Mouse (Mus musculus): Measurements from ENCODE around the gene Mcrip2. TPM values are rescaled to one million over a fixed set of nuclear protein-coding genes. Genes with fewer than 3 reads are reported as not detected.

The Mcrip2 gene
- polyA plus RNA-seq, 1 experiment, result 10.3 TPM

DNA sequence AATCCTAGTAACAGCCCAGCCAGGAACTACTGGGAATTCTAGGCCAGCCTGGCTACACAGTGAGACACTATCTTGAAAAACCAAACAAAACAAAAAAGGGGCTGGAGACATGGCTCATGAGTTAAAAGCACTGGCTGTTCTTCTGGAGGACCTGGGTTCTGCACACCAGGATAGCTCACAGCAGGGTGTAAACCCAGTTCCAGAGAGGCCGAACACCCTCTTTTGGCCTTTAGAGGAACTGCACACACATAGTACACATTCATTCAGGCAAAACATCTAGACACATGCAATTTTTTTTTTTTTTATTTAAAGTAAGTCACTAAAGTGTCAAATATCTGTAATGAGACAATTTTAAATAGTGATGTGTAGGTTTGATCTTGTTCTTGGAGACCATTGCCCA is 31.6 kb upstream of the Mcrip2 start:
- Histone ChIP-seq H3K27ac (ENCODE audit: insufficient read depth, low read depth, low read length) (no peak overlapping the region), H3K4me1 (ENCODE audit: control insufficient read depth, insufficient read depth, low read length) (peaks cover 43% of the 10 kb centered on the region), H3K4me3 (ENCODE audit: insufficient read depth, low read length) (no peak overlapping the region)
- TF ChIP-seq CTCF (IDR thresholded peaks at IDR 0.05; ENCODE audit: low read depth, low read length), result no peak
- no peak for TF ChIP-seq POLR2A (IDR thresholded peaks at IDR 0.05; ENCODE audit: borderline replicate concordance, low read depth, low read length)

DNA sequence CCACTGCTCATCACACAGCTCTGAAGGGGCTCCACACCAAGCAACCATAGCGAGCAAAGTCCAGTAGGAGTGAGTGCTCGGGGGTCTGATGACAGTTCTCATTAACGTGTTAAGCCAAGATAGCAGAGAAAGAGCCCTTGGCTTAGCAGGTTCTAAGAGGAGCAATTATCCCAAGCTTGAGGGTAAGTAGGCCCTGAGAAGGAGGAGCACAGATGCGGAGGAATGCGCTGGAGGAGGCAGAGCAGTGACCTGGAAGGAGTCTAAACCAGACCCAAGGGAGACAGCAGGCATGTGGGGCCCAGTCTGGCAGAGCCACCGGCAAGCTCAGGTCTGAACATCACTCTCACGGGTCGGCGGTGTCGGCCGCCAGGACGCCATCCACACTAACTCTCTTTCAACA is 27.3 kb upstream of the Mcrip2 start:
- Histone ChIP-seq H3K4me1 (ENCODE audit: control insufficient read depth, insufficient read depth, low read length) (peaks cover 35% of the 10 kb centered on the region), H3K27ac (ENCODE audit: insufficient read depth, low read depth, low read length) (no peak overlapping the region), H3K4me3 (ENCODE audit: insufficient read depth, low read length) (no peak overlapping the region)
- no peak for TF ChIP-seq POLR2A (IDR thresholded peaks at IDR 0.05; ENCODE audit: borderline replicate concordance, low read depth, low read length)
- TF ChIP-seq CTCF (IDR thresholded peaks at IDR 0.05; ENCODE audit: low read depth, low read length), result no peak

DNA sequence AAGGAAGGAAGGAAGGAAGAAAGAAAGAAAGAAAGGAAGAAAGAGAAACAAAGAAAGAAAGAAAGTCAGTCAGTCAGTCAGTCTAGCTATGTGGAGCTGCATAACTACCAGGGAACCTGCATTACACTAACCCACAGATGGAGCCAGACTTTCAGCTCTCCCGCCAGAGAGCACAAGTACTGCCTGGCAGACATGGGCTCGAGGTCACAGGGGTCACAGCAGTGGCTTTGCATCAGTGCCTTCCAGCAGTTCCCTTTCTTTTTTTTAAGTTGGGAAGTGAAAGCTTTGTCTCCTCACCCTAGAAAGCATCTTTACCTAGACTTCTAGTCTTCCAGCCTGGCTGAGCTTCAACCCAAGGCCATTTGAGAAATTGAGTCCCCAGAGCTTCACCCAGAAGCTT is 26.9 kb upstream of the Mcrip2 start:
- H3K4me1 ChIP-seq (ENCODE audit: control insufficient read depth, insufficient read depth, low read length), result peaks cover 35% of the 10 kb centered on the region
- TF ChIP-seq CTCF (IDR thresholded peaks at IDR 0.05; ENCODE audit: low read depth, low read length), result no peak
- TF ChIP-seq POLR2A (IDR thresholded peaks at IDR 0.05; ENCODE audit: borderline replicate concordance, low read depth, low read length), result no peak

DNA sequence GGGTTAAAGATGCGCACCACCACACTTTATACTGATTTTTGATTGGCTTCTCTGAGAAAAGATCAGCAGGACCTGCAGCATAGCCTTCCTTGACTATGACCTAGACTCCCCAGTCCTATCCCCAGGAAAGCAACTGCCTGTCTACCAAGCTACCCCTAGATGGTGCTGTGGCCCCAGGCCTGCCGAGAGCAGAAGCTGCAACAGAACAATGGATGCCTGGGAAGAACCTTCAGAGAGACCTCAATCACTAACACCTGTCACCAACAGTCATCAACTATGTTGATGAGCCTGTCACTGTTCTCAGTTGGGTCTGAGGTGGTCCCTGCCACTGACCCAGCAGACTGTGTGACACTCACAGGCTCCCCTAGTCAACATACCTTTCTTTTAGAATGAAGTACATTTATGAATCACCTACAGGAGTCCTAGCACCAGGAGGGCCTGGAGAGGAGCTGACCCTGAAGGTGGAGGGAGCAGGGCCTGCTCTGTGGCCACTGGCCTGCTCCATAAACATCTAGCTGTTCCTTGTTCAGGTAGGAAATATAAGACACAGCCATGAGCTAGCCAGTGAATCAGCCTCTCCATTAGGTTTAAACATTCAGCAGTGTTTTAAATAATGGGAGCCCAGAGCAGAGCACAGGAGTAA is 25.5 kb upstream of the Mcrip2 start:
- peak; percentile 53 for TF ChIP-seq CTCF (IDR thresholded peaks at IDR 0.05; ENCODE audit: low read depth, low read length)
- TF ChIP-seq POLR2A (IDR thresholded peaks at IDR 0.05; ENCODE audit: borderline replicate concordance, low read depth, low read length), result no peak
- no peak overlapping the region for H3K4me3 ChIP-seq (ENCODE audit: insufficient read depth, low read length)
- peaks cover 27% of the 10 kb centered on the region for H3K4me1 ChIP-seq (ENCODE audit: control insufficient read depth, insufficient read depth, low read length)
- no peak overlapping the region for H3K27ac ChIP-seq (ENCODE audit: insufficient read depth, low read depth, low read length)

More for the DNA sequence above, 26.9 kb upstream of the Mcrip2 start:
- H3K4me3 ChIP-seq (ENCODE audit: insufficient read depth, low read length), result no peak overlapping the region
- no peak overlapping the region for H3K27ac ChIP-seq (ENCODE audit: insufficient read depth, low read depth, low read length)

DNA sequence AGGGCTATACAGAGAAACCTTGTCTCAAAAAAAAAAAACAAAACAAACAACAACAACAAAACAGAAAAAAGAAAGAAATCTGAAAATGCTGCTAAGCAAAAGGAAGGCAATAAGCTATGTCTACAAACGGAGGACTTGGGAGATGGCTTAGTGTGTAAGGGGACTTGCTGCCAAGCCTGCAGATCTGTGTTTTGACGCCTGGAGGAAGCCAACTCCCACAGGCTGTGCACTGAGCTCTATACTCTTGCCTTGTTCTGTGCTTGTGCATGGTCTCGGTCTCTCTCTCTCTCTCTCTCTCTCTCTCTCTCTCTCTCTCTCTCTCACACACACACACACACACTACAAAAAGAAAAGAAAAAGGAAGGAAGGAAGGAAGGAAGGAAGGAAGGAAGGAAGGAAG is 20.3 kb upstream of the Mcrip2 start:
- H3K4me3 ChIP-seq (ENCODE audit: insufficient read depth, low read length), result no peak overlapping the region
- H3K27ac ChIP-seq (ENCODE audit: insufficient read depth, low read depth, low read length), result no peak overlapping the region
- no peaks in the 10 kb centered on the region for H3K4me1 ChIP-seq (ENCODE audit: control insufficient read depth, insufficient read depth, low read length)
- TF ChIP-seq CTCF (IDR thresholded peaks at IDR 0.05; ENCODE audit: low read depth, low read length), result no peak
- no peak for TF ChIP-seq POLR2A (IDR thresholded peaks at IDR 0.05; ENCODE audit: borderline replicate concordance, low read depth, low read length)

DNA sequence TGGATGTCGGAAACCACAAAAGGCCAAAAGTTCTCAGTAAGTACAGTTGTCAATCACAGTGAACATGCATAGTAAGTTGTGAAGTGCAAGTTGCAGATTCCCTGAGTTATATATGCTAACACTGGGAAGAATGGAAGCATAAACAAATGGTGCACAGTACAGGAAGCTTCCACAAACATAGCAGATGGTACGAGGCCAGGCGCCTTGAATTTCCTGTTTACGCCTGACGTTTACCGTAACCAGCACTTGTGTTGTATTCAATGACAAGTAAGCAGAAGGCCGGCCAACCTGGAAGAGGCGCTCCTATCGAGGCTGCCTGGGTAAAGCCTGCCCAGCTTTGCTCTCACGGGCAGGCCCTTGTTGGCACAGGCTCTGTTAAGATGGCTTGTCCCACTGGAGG is 18.9 kb upstream of the Mcrip2 start:
- H3K27ac ChIP-seq (ENCODE audit: insufficient read depth, low read depth, low read length), result no peak overlapping the region

DNA sequence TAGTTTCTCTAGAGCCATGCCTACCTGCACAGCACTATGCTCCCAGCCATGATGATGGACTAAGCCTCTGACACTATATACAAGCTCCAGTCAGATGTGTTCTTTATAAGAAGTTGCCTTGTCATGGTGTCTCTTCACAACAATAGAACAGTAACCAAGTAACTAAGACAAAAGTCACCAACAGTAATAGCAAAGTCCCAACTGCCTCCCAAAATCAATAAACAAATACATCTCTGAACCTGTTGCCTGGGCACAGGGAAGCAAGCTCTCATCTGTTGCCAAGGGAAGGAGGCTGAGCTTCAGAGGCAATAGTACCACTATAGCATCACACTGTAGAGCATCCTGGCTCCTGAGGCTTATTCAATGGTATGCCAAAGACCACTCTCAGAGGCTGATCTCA is 18.2 kb upstream of the Mcrip2 start:
- Histone ChIP-seq H3K27ac (ENCODE audit: insufficient read depth, low read depth, low read length) (no peak overlapping the region), H3K4me3 (ENCODE audit: insufficient read depth, low read length) (no peak overlapping the region), H3K4me1 (ENCODE audit: control insufficient read depth, insufficient read depth, low read length) (no peaks in the 10 kb centered on the region)
- no peak for TF ChIP-seq CTCF (IDR thresholded peaks at IDR 0.05; ENCODE audit: low read depth, low read length)
- TF ChIP-seq POLR2A (IDR thresholded peaks at IDR 0.05; ENCODE audit: borderline replicate concordance, low read depth, low read length), result no peak

More for the DNA sequence above, 18.9 kb upstream of the Mcrip2 start:
- Histone ChIP-seq H3K4me3 (ENCODE audit: insufficient read depth, low read length) (no peak overlapping the region), H3K4me1 (ENCODE audit: control insufficient read depth, insufficient read depth, low read length) (no peaks in the 10 kb centered on the region)
- TF ChIP-seq CTCF (IDR thresholded peaks at IDR 0.05; ENCODE audit: low read depth, low read length), result no peak
- no peak for TF ChIP-seq POLR2A (IDR thresholded peaks at IDR 0.05; ENCODE audit: borderline replicate concordance, low read depth, low read length)

DNA sequence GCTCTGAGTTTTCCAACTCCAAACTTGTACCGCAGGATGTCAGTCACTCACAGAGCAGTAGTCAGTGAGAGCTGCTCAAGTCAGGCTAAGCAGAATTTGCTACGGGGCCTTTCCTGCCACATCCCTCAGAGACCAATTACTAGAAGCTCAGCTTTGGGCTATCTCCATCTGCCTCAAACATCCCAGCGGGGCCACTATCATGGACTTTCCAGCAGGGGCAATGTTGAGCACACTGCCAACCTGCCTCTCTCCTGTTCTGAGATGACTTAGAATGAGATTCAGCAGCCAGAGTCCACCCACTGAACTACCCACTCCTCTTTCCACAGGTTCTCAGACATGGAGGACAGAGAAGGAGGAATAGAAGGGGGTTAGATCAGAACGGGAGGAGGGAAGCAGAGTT is 17.1 kb upstream of the Mcrip2 start:
- H3K4me3 ChIP-seq (ENCODE audit: insufficient read depth, low read length), result no peak overlapping the region
- TF ChIP-seq POLR2A (IDR thresholded peaks at IDR 0.05; ENCODE audit: borderline replicate concordance, low read depth, low read length) (no peak), CTCF (IDR thresholded peaks at IDR 0.05; ENCODE audit: low read depth, low read length) (no peak)
- no peak overlapping the region for H3K27ac ChIP-seq (ENCODE audit: insufficient read depth, low read depth, low read length)
- no peaks in the 10 kb centered on the region for H3K4me1 ChIP-seq (ENCODE audit: control insufficient read depth, insufficient read depth, low read length)

DNA sequence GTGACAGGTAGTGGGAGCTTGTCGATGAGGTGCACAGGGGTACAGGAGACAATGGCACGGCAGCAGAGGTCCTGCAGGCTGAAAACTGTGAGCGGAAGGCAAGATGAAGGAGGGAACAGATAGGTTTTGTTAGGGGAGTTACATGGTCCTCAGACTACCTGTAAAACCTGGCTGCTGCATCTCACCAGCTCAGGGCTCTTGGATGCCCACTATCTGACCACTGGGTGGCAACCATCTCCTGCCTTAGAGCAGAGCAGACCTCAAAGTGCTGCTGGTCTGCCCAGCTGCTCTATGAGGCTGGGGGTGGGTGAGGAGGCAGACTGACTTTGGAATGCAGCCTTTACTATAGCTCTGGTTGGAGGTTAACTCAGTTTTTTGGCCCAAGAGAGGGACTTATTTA is 15.3 kb upstream of the Mcrip2 start:
- Histone ChIP-seq H3K4me1 (ENCODE audit: control insufficient read depth, insufficient read depth, low read length) (no peaks in the 10 kb centered on the region), H3K27ac (ENCODE audit: insufficient read depth, low read depth, low read length) (no peak overlapping the region), H3K4me3 (ENCODE audit: insufficient read depth, low read length) (no peak overlapping the region)
- no peak for TF ChIP-seq CTCF (IDR thresholded peaks at IDR 0.05; ENCODE audit: low read depth, low read length)
- TF ChIP-seq POLR2A (IDR thresholded peaks at IDR 0.05; ENCODE audit: borderline replicate concordance, low read depth, low read length), result no peak

DNA sequence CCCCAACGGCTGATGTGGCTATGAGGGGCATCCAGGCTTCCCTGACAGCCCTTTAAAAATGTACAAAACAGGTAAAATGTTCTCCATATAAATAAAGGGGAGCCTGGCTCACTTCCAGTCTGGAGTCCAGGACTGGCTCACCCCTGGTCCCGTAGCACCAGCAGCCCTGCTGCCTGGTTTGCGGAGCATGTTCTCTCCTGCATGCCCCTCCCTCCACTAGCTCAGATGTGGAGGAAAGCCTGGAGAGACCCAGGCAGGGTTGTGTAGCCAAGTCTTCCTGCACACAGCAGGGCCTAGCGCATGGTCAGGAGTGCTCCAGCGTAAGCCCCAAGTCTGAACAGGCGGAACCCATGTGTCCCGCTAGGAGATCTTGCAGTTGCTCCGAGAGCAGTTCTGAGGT is 14.7 kb upstream of the Mcrip2 start:
- Histone ChIP-seq H3K4me1 (ENCODE audit: control insufficient read depth, insufficient read depth, low read length) (no peaks in the 10 kb centered on the region), H3K27ac (ENCODE audit: insufficient read depth, low read depth, low read length) (no peak overlapping the region), H3K4me3 (ENCODE audit: insufficient read depth, low read length) (no peak overlapping the region)
- TF ChIP-seq CTCF (IDR thresholded peaks at IDR 0.05; ENCODE audit: low read depth, low read length), result no peak
- no peak for TF ChIP-seq POLR2A (IDR thresholded peaks at IDR 0.05; ENCODE audit: borderline replicate concordance, low read depth, low read length)
